Mouse (Mus musculus) limb, embryonic 14.5 days (tissue): ENCODE data around the gene Vwa5b1. TPM values are rescaled to one million over a fixed set of nuclear protein-coding genes. Genes with fewer than 3 reads are reported as not detected.
A peak's percentile ranks its signal among the peaks of the same experiment; 100 is the strongest.

Source experiments
- ATAC-seq: fragments of 200-750 bp; cut with Nextera tagmentation; 2 replicates; pipeline ENCODE4 v1.8.0; 2017; ENCODE audit warnings: low read depth, moderate number of reproducible peaks, moderate TSS enrichment; ENCODE audit not compliant: low FRiP score
- DNase-seq: peaks from one replicate; pipeline ENCODE4 v3.0.0-alpha.2; 2015; ENCODE audit warnings: low spot score
- H3K27ac ChIP-seq: fragments of 300-500 bp; sonication (generic); replicated peaks from 2 replicates; pipeline ENCODE4 v1.5.1; 2014; ENCODE audit warnings: low read depth, mild to moderate bottlenecking, low read length, moderate library complexity, mixed read lengths
- H3K27me3 ChIP-seq: fragments of 300-500 bp; sonication (generic); 2 replicates; pipeline ENCODE4 v1.6.1; 2014; ENCODE audit warnings: low read length, mixed read lengths; ENCODE audit not compliant: control insufficient read depth, insufficient read depth
- H3K36me3 ChIP-seq: fragments of 300-500 bp; sonication (generic); 2 replicates; pipeline ENCODE4 v1.6.1; 2014; ENCODE audit warnings: mild to moderate bottlenecking, low read length, moderate library complexity, mixed read lengths; ENCODE audit not compliant: control insufficient read depth, insufficient read depth
- H3K4me1 ChIP-seq: fragments of 300-500 bp; sonication (generic); 2 replicates; pipeline ENCODE4 v1.6.1; 2014; ENCODE audit warnings: antibody characterized with exemption, low read length, mixed read lengths; ENCODE audit not compliant: control insufficient read depth, insufficient read depth
- H3K4me2 ChIP-seq: fragments of 300-500 bp; sonication (generic); replicated peaks from 2 replicates; pipeline ENCODE4 v1.6.1; 2014; ENCODE audit warnings: low read depth, mild to moderate bottlenecking, low read length, moderate library complexity; ENCODE audit not compliant: severe bottlenecking
- H3K4me3 ChIP-seq: fragments of 300-500 bp; sonication (generic); replicated peaks from 2 replicates; pipeline ENCODE4 v1.5.1; 2014; ENCODE audit warnings: low read length
- H3K9ac ChIP-seq: fragments of 300-500 bp; sonication (generic); 2 replicates; pipeline ENCODE4 v1.6.1; 2014; ENCODE audit warnings: mild to moderate bottlenecking, low read depth, low read length, moderate library complexity; ENCODE audit not compliant: severe bottlenecking
- H3K9me3 ChIP-seq: fragments of 300-500 bp; sonication (generic); 2 replicates; pipeline ENCODE4 v1.6.1; 2016; ENCODE audit warnings: low read length; ENCODE audit not compliant: control insufficient read depth
- POLR2A ChIP-seq: fragments of 200-500 bp; IDR thresholded peaks from 2 replicates; pipeline ENCODE4 v1.8.0; 2012; ENCODE audit warnings: inconsistent platforms, mild to moderate bottlenecking, moderate library complexity, borderline replicate concordance; ENCODE audit not compliant: insufficient read depth, insufficient read length; ENCODE audit errors: extremely low read depth
- WGBS: fragments of 180-500 bp; shearing (Covaris S2); extraction: QIAGEN DNeasy Blood & Tissue Kit; methylation state at CpG from one replicate; pipeline ENCODE4 v1.1.7; 2014; 5-methylcytosine and 5-hydroxymethylcytosine counted together
- polyA plus RNA-seq, 2 experiments: library from polyadenylated mRNA; depleted of rRNA in 1 of 2; stranded (reverse) in 1 of 2; unstranded in 1 of 2; fragments of >200 nt; fragmentation: Nextera tagmentation in 1 of 2; extraction: Ambion mirVana in 1 of 2; gene quantifications; 2 replicates each; pipeline versions ENCODE4 v1.2.1 to v1.2.3; 2012 to 2014

Gene Vwa5b1
- polyA plus RNA-seq (2012; rRNA removed) (0.04 TPM in 2 replicates), polyA plus RNA-seq (2014; fragmentation: Nextera tagmentation; extraction: Ambion mirVana) (0.03 TPM in 1 of 2 replicates, not detected in the other)

DNA sequence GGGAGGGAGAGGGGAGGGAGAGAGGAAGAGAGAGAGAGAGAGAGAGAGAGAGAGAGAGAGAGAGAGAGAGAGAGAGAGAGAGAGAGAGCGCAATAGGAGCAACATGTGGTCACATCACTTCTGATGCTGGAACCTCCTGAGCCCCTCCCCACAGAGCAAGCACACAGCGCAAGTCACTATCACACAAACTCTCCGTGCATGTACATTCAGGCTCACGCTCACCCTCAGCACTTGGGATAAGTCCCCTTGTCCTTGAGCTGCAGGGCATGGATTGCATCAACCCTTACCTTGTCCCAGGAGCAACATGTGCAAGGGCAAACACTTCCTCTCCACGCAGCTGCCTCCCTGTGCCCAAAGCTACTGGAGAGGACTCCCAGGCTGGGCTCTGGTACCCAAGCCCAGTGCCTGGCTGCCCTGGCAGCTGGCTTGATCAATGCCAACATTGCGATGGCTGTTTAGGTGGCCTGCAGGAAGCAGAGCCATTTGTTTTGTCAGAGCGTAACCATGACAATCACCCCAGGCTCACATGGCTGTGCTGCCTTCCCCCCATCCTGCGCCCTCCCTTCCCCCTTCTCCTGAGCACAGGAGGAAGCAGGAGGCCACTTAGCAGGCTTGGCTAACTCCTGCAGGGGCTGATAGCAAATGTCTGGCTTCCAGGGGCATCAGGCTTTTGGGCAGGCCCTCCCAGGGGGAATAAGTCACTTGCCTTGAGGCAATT lies at the start of gene Vwa5b1:
Vwa5b1 (minus strand) TSS at position 457 of the 718 bp plus-strand sequence.
- H3K9me3 ChIP-seq: no peaks in the 10 kb centered on the region
- H3K9ac ChIP-seq: no peak within 1 kb of the TSS
- H3K36me3 ChIP-seq: no peaks in the 10 kb centered on the region
- H3K27me3 ChIP-seq: no peaks in the 10 kb centered on the region
- no peak within 1 kb of the TSS for H3K4me2 ChIP-seq
- no peak within 1 kb of the TSS for H3K27ac ChIP-seq
- H3K4me1 ChIP-seq: no peaks in the 10 kb centered on the region
- TF ChIP-seq POLR2A: no peak
- 24% methylated on average over 8 of the region's 8 CpGs for WGBS
- DNase-seq (no peak), ATAC-seq (no peak)
- H3K4me3 ChIP-seq: no peak within 1 kb of the TSS

DNA sequence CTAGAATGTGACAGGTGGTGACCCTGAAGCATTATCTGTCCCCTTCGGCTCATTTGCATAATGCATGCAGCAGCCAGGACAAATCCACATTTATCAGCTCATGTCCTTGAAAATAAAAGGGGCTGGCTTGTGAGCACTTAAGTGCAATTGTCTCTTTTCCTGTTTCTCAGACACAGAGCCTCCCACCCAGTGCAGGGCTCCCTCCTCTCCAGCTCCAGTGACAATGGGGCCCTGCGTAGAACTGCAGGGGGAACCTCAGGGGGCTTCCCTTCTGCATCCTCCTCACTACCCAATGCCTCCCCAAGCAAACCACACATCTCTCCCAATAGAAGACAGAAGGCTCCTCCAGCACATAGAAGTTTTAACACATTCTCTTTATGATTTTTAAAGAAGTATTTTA lies 47.1 kb upstream of the Vwa5b1 start:
- H3K27me3 ChIP-seq: no peaks in the 10 kb centered on the region
- no peak overlapping the region for H3K4me2 ChIP-seq
- DNase-seq: no peak
- no peak for ATAC-seq
- WGBS: 75% methylated on average over 2 of the region's 2 CpGs
- H3K4me1 ChIP-seq: no peaks in the 10 kb centered on the region
- no peak for TF ChIP-seq POLR2A
- no peak overlapping the region for H3K4me3 ChIP-seq
- no peak overlapping the region for H3K27ac ChIP-seq
- H3K9me3 ChIP-seq: no peaks in the 10 kb centered on the region
- H3K36me3 ChIP-seq: no peaks in the 10 kb centered on the region
- H3K9ac ChIP-seq: no peak overlapping the region

DNA sequence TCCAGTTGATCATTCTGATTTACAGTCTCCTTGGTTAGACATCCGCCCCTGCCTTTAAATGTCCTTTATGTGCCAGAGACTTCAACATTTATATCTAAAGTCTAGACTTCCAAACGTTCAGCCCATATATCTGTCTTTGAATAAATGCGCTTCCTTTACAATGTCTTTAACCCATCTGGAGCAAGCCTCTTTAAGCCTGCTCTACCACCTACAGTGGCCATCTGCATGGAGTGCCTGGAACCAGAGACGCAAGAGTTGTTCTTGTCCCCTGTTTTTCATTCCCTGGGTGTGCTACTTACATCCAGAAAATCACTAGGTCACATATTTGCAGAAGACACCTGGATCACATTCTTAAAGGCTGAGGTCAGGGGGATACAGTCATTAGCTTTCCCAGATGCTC lies 44.4 kb upstream of the Vwa5b1 start:
- H3K4me2 ChIP-seq: no peak overlapping the region
- TF ChIP-seq POLR2A: no peak
- H3K9ac ChIP-seq: no peak overlapping the region
- DNase-seq: no peak
- H3K4me3 ChIP-seq: no peak overlapping the region
- H3K9me3 ChIP-seq: no peaks in the 10 kb centered on the region
- no peak overlapping the region for H3K27ac ChIP-seq
- ATAC-seq: no peak
- H3K27me3 ChIP-seq: no peaks in the 10 kb centered on the region
- H3K4me1 ChIP-seq: no peaks in the 10 kb centered on the region
- WGBS: 68% methylated on average over 4 of the region's 4 CpGs
- no peaks in the 10 kb centered on the region for H3K36me3 ChIP-seq

DNA sequence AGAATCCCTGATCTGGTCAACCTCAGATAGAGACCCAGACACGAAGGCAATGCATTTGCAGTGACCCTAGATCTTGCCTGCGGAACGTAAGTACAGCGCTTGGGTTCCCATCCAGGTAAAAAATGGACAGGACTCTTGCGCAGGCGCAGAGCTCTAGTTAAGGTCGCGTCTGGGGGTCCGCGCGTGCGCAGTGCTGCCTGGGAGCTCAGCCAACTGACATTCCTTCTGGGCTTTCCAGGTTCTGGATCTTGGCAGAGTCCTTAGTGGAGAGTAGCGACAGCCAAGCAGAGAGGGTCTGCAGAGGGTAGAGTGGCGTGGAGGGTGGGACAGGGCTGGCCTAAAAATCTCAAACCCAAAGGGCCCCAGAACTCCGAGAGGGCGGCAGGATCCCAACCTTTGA lies 41.9 kb upstream of the Vwa5b1 start:
- Histone ChIP-seq H3K27me3 (no peaks in the 10 kb centered on the region), H3K36me3 (no peaks in the 10 kb centered on the region), H3K4me3 (no peak overlapping the region), H3K9ac (no peak overlapping the region), H3K4me2 (no peak overlapping the region), H3K27ac (no peak overlapping the region), H3K4me1 (no peaks in the 10 kb centered on the region), H3K9me3 (no peaks in the 10 kb centered on the region)
- DNase-seq: peak; percentile 47
- no peak for ATAC-seq
- 14% methylated on average over 16 of the region's 16 CpGs for WGBS
- TF ChIP-seq POLR2A: no peak

DNA sequence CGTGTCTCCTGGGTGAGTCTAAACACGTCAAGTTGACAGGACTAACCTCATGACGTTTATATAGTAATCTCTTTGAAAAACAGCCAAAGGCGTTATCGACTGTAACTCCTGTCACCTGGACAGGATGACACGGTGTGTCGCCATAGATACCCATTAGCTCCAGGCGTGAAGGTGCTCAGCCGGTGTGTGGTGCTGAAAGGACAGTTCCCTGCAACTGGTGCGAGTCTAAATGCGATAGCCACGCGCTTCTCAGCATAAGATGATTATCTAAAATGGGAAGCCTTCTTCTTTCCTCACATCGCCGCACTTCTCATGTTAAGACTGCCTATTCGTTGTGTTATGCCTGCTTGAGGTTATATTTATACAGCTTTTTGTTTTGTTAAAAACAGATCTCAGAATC lies 40.8 kb upstream of the Vwa5b1 start:
- H3K9me3 ChIP-seq: no peaks in the 10 kb centered on the region
- H3K27me3 ChIP-seq: no peaks in the 10 kb centered on the region
- no peak overlapping the region for H3K9ac ChIP-seq
- H3K4me2 ChIP-seq: no peak overlapping the region
- WGBS: 14% methylated on average over 16 of the region's 16 CpGs
- no peaks in the 10 kb centered on the region for H3K36me3 ChIP-seq
- DNase-seq (peak; percentile 66), ATAC-seq (no peak)
- no peaks in the 10 kb centered on the region for H3K4me1 ChIP-seq
- TF ChIP-seq POLR2A: no peak
- H3K27ac ChIP-seq: no peak overlapping the region
- no peak overlapping the region for H3K4me3 ChIP-seq

DNA sequence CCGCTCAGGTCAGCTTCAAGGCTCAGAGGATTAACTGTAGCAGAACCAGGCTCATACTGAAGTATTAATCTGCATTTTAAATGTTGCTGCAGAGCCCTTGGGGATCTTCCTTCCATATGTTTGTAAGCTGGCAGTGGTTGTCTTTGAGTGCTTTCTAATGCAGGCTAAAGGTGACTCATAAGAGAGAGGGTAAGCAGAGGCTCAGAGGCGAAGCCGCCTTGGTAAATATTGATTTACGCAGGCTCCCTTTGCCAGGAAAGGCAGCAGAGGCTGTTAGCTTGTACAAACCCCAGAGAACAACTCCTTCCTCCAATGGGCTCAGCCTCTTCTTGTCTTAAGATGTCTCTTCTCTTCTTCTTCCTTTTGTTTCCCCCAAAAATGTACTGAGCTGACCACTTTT lies 36.5 kb upstream of the Vwa5b1 start:
- Histone ChIP-seq H3K4me3 (no peak overlapping the region), H3K9ac (no peak overlapping the region), H3K4me2 (no peak overlapping the region), H3K27me3 (no peaks in the 10 kb centered on the region), H3K27ac (no peak overlapping the region), H3K9me3 (no peaks in the 10 kb centered on the region), H3K4me1 (no peaks in the 10 kb centered on the region), H3K36me3 (no peaks in the 10 kb centered on the region)
- WGBS: 68% methylated on average over 4 of the region's 4 CpGs
- TF ChIP-seq POLR2A: no peak
- ATAC-seq: no peak
- DNase-seq: no peak
